Mouse (Mus musculus): ENCODE measurements around the gene Thap11. TPM values are rescaled to one million over a fixed set of nuclear protein-coding genes. Genes with fewer than 3 reads are reported as not detected.

Thap11 gene
- total RNA-seq, 4 experiments from 2014 or later = 36.4 to 39.7 (median 38.3) TPM

DNA sequence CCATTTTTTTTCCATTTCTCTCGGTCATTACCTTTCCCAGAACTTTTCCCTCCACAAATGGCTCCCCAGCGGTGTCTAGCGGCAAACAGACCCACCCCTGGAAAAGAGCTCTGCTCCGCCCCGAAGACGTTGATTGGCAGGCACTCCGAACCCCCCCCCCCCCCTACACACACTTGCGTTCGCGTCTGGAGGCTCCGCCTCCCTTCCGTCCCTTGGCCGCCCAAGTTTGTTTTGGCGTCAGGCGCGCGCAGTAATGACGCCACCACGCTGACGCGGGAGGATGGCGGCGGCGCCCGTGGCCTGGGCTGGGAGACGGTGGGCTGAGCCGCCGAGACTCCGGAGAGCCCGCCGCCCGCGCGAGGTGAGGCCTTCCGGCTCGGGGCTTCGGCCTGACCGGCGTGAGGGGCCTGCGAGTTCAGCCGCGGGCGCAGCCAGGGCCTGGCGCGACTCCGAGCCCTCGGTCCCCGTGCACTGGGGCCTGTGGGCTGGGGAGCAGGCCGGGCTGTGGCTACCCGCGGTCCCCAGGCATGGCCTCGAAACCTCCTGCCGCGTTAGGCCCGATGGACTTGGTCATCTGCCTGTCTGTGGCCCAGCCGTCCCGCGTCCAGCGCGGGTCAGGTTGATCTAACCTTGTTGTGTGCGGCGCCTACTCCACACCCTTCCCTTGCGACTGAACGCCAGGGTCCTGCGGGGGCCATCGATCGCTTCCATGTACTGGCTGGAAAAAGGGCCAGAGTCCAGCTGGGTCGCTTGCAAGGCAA, 45.4 kb downstream of the Thap11 start, which contains the start of gene Pskh1:
TSS of gene Pskh1 (plus strand) at position 262 of the 761 bp plus-strand sequence.
- DNase-seq (ENCODE audit: low spot score in 2 of 2) = peak; percentile 85 to 90

DNA sequence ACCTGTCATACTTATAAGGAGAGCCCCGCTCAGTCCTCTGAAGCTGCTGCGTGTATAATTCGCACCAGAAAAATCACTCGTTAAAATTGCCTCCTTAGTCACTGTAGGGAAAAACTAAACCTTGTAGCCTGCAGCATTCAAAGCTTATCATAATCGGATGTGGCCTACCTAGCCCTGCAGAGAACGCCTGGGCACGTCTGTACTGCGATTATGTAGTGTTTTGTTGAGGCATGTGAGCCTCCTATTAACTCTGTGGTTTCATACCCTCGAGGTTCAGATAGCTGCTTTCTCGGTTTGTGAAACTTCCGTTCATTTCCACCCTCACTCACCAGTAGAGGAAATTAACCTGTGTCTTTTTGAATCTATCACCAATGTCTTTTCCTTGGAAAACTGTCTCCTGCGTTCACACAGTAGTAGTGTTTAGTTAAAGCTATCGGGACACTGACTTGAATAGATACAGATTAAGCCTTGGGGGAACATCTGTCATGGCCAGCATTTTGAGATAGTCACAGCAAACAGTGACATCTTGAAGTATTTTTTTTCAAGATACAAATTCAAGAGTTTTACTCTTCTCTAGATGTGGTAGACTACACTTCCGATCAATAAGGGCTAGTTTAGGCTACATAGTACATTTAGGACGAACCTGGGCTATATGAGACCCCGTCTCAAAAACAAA, 46.1 kb downstream of the Thap11 start:
- no peak for DNase-seq (ENCODE audit: low spot score in 2 of 2)

Other genes starting within 250 kb of the Thap11 start
- gene Ripor1, start 249.9 kb upstream of the Thap11 start, total RNA-seq (2022) = 10 to 100 TPM; 75.4 to 83.7 (median 81.8) TPM
- 10 to 100 TPM; 67.5 to 77.9 (median 71.5) TPM for gene Ctcf, start 218.6 kb upstream of the Thap11 start, total RNA-seq (2022)
- gene Agrp, start 217.7 kb upstream of the Thap11 start, total RNA-seq (2022) = under 1 TPM in 1 of 4 experiments, not detected in 3; 0.79 TPM
- gene Carmil2, start 168.9 kb upstream of the Thap11 start, total RNA-seq (2022) = 10 to 100 TPM; 61.2 to 71.3 (median 68.4) TPM
- gene Acd, start 154.0 kb upstream of the Thap11 start, total RNA-seq (2022) = 10 to 100 TPM; 42.1 to 47.0 (median 43.1) TPM
- gene Pard6a, start 154.0 kb upstream of the Thap11 start, total RNA-seq (2022) = 10 to 100 TPM; 29.4 to 33.7 (median 32.5) TPM
- gene 4933405L10Rik, start 147.5 kb upstream of the Thap11 start, total RNA-seq (2022) = under 1 TPM; 0.41 to 0.78 (median 0.45) TPM
- gene Enkd1, start 146.9 kb upstream of the Thap11 start, total RNA-seq (2022) = 10 to 100 TPM; 10.7 to 11.7 (median 11.0) TPM
- gene Gfod2, start 96.5 kb upstream of the Thap11 start, total RNA-seq (2022) = 10 to 100 TPM; 17.8 to 21.3 (median 19.8) TPM
- 10 to 100 TPM; 24.0 to 28.4 (median 26.2) TPM for gene Ranbp10, start 27.8 kb upstream of the Thap11 start, total RNA-seq (2022)
- gene Tsnaxip1, start 27.4 kb upstream of the Thap11 start, total RNA-seq (2022) = under 1 TPM in 3 of 4 experiments, not detected in 1; 0.18 to 0.49 (median 0.31) TPM
- 10 to 100 TPM; 11.6 to 18.5 (median 14.0) TPM for gene Cenpt, start 1.9 kb upstream of the Thap11 start, total RNA-seq (2022)
- gene Nutf2, start 5.4 kb downstream of the Thap11 start, total RNA-seq (2022) = 10 to 100 TPM; 12.8 to 36.2 (median 22.6) TPM
- 10 to 100 TPM; 65.0 to 72.8 (median 69.3) TPM for gene Edc4, start 25.7 kb downstream of the Thap11 start, total RNA-seq (2022)
- gene Nrn1l, start 38.4 kb downstream of the Thap11 start, total RNA-seq (2022) = 1 to 10 TPM in 2 of 4 experiments, under 1 TPM in 1, not detected in 1; 0.92 to 2.9 (median 2.7) TPM
- 1 to 10 TPM; 7.5 to 9.6 (median 9.1) TPM for gene Pskh1, start 45.3 kb downstream of the Thap11 start, total RNA-seq (2022)
- 1 to 10 TPM in 1 of 4 experiments, under 1 TPM in 3; 0.74 to 2.0 (median 0.82) TPM for gene Ctrl, start 78.7 kb downstream of the Thap11 start, total RNA-seq (2022)
- gene Psmb10, start 83.3 kb downstream of the Thap11 start, total RNA-seq (2022) = 10 to 100 TPM; 59.9 to 90.3 (median 75.5) TPM
- 10 to 100 TPM; 30.9 to 47.5 (median 35.4) TPM for gene Lcat, start 88.2 kb downstream of the Thap11 start, total RNA-seq (2022)
- gene Slc12a4, start 111.0 kb downstream of the Thap11 start, total RNA-seq (2022) = 10 to 100 TPM; 19.4 to 24.7 (median 22.1) TPM
- not detected for gene Dpep3, start 124.3 kb downstream of the Thap11 start, total RNA-seq (2022)
- 10 to 100 TPM; 20.5 to 23.4 (median 21.8) TPM for gene Dus2, start 136.2 kb downstream of the Thap11 start, total RNA-seq (2022)
- not detected for gene Dpep2nb, start 150.8 kb downstream of the Thap11 start, total RNA-seq (2022)
- 10 to 100 TPM; 12.9 to 15.3 (median 13.6) TPM for gene Ddx28, start 156.8 kb downstream of the Thap11 start, total RNA-seq (2022)
- 10 to 100 TPM; 13.0 to 14.3 (median 14.0) TPM for gene Nfatc3, start 203.7 kb downstream of the Thap11 start, total RNA-seq (2022)

Data from layer of hippocampus, adult 8-10 months (tissue).